Mouse (Mus musculus) ES-E14 (cell line): ENCODE results near the gene Add3. TPM values are rescaled to one million over a fixed set of nuclear protein-coding genes. Genes with fewer than 3 reads are reported as not detected.

Experiments
- DNase-seq: peaks from one replicate; pipeline ENCODE4 v3.0.0-alpha.2; 2013; ENCODE audit warnings: low read depth, low spot score
- H3K27ac ChIP-seq: 2 replicates; pipeline ENCODE4 v1.5.1; 2012; ENCODE audit warnings: low read depth, mild to moderate bottlenecking, low read length, moderate library complexity, mixed read lengths; ENCODE audit not compliant: poor library complexity, insufficient read depth, severe bottlenecking
- H3K36me3 ChIP-seq: 2 replicates; pipeline ENCODE4 v1.6.1; 2012; ENCODE audit warnings: mild to moderate bottlenecking, low read length, moderate library complexity, mixed read lengths; ENCODE audit not compliant: control insufficient read depth, poor library complexity, insufficient read depth, severe bottlenecking
- H3K4me1 ChIP-seq, 2 experiments: fragments of 150-350 bp in 1 of 2; sonication (generic) in 1 of 2; 2 replicates each; pipeline ENCODE4 v1.6.1; 2012; ENCODE audit warnings: low read length in 2 of 2, mild to moderate bottlenecking in 1 of 2, mixed read lengths in 1 of 2; ENCODE audit not compliant: control insufficient read depth in 2 of 2, insufficient read depth in 2 of 2, poor library complexity in 1 of 2
- H3K4me3 ChIP-seq, 2 experiments: fragments of 150-350 bp in 1 of 2; sonication (generic) in 1 of 2; 2 replicates each; pipeline ENCODE4 v1.5.1; 2012; ENCODE audit warnings: low read length in 2 of 2, low read depth in 1 of 2, mild to moderate bottlenecking in 1 of 2, mixed read lengths in 1 of 2; ENCODE audit not compliant: insufficient read depth in 1 of 2, poor library complexity in 1 of 2, severe bottlenecking in 1 of 2
- H3K9ac ChIP-seq: 2 replicates; pipeline ENCODE4 v1.6.1; 2012; ENCODE audit warnings: low read depth, mild to moderate bottlenecking, low read length, mixed read lengths; ENCODE audit not compliant: poor library complexity, insufficient read depth, severe bottlenecking
- H3K9me3 ChIP-seq: fragments of 150-350 bp; sonication (generic); 2 replicates; pipeline ENCODE4 v1.6.1; 2012; ENCODE audit warnings: low read depth, mild to moderate bottlenecking, low read length; ENCODE audit not compliant: control insufficient read depth, insufficient read depth
- CHD2 ChIP-seq: IDR thresholded peaks from 2 replicates; pipeline ENCODE4 v1.6.1; 2014; ENCODE audit warnings: mild to moderate bottlenecking, low read depth, low read length, inconsistent platforms
- HCFC1 ChIP-seq: IDR thresholded peaks from 2 replicates; pipeline ENCODE4 v1.6.1; 2012; ENCODE audit warnings: low read length, inconsistent platforms, borderline replicate concordance; ENCODE audit not compliant: insufficient read depth
- MAFK ChIP-seq: IDR thresholded peaks from 2 replicates; pipeline ENCODE4 v1.6.1; 2014; ENCODE audit warnings: mild to moderate bottlenecking, low read depth, low read length, inconsistent platforms; ENCODE audit not compliant: insufficient read depth
- ZC3H11A ChIP-seq: IDR thresholded peaks from 2 replicates; pipeline ENCODE4 v1.6.1; 2012; ENCODE audit warnings: low read depth, mild to moderate bottlenecking, inconsistent platforms, low read length, borderline replicate concordance
- ZNF384 ChIP-seq: IDR thresholded peaks from 2 replicates; pipeline ENCODE4 v1.6.1; 2012; ENCODE audit warnings: low read depth, low read length, inconsistent platforms
- in situ Hi-C, 2 experiments: fragments of 600-800 bp; cut with MboI; formaldehyde crosslinking; loops; one replicate each; pipeline ENCODE4 v1.15.1; 2025; ENCODE audit warnings: low sequenced_read_pairs in 2 of 2, inconsistent platforms in 1 of 2; ENCODE audit not compliant: unreplicated experiment in 2 of 2
- total RNA-seq: library from RNA; depleted of rRNA; stranded (reverse); fragments of 300-350 nt; gene quantifications from 2 replicates; pipeline ENCODE4 v1.2.3, GENCODE M21; 2012

Gene Add3
- total RNA-seq, 1 experiment, result 8.5 TPM

DNA sequence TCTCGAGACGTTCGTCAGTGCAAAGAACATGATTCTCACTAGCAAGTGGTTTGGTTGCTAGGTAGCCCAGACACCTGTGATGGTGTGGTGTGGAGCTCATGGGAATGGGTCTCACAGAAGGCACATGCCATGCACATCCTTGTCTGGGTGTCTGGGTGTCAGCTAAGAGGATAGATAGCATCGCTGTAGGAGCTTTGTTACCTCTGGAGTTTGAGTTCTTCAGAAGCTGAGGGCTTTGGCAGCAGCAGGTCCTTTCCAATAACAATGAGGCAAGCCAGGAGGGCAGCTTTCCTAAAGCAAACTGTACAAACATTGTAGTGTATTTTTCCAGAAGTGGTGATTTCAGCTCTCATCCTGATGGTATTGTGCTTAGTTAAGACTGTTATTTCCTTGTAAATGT lies 12.2 kb downstream of the Add3 start:
- H3K9ac ChIP-seq, result no peak overlapping the region
- TF ChIP-seq ZC3H11A, result no peak
- no peak for TF ChIP-seq CHD2
- no peaks in the 10 kb centered on the region for H3K9me3 ChIP-seq
- H3K4me1 ChIP-seq, result no peaks in the 10 kb centered on the region
- in situ Hi-C loops, result no loop called here
- no peak overlapping the region for H3K4me3 ChIP-seq
- no peak for DNase-seq
- no peak overlapping the region for H3K27ac ChIP-seq
- H3K36me3 ChIP-seq, result no peaks in the 10 kb centered on the region

DNA sequence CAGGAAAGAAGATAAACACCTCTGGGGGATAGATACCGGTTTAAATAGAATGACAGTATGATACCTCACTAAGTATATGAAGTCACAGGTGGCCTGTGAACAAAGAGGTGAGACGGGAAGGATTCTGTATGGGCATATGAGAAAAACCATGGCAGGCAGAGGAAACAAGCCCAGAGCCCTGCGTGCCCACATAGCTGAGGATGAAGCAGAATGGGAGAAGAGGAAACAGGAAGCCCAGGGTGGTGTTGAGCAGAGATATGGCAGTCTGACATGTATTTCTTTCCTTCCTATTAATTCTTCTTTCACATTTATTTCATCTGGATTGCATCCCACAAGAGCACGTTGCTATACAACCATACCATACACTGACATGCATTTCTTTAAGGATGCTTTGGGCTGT lies 12.9 kb downstream of the Add3 start:
- Histone ChIP-seq H3K9ac (no peak overlapping the region), H3K4me3 (no peak overlapping the region), H3K27ac (no peak overlapping the region), H3K9me3 (no peaks in the 10 kb centered on the region), H3K36me3 (no peaks in the 10 kb centered on the region), H3K4me1 (no peaks in the 10 kb centered on the region)
- TF ChIP-seq HCFC1, result no peak
- TF ChIP-seq ZNF384, result no peak
- TF ChIP-seq MAFK, result no peak
- TF ChIP-seq ZC3H11A, result no peak
- no peak for TF ChIP-seq CHD2
- no peak for DNase-seq
- in situ Hi-C loops, result no loop called here

DNA sequence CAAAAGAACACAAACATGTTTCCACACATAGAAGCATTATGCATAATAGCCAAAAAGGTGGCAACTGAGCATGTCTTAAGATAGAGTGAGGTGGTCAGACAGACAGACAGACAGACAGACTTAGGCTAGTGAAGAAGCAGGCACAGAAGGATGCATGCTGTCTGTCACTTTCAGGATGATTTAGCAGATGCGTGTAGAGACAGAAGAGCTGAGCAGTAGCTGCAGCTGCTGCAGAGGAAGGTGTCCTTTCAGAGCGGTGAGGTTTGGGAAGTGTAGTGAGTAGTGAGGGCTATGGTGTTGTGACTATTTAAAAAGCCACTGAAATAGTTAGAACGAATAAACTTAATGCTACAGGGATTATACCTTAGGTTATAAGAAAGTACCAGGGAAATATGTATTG lies 13.9 kb downstream of the Add3 start:
- Histone ChIP-seq H3K36me3 (no peaks in the 10 kb centered on the region), H3K9me3 (no peaks in the 10 kb centered on the region), H3K4me3 (no peak overlapping the region), H3K27ac (no peak overlapping the region), H3K4me1 (no peaks in the 10 kb centered on the region), H3K9ac (no peak overlapping the region)
- TF ChIP-seq MAFK, result no peak
- no peak for TF ChIP-seq ZC3H11A
- no peak for TF ChIP-seq ZNF384
- TF ChIP-seq HCFC1, result no peak
- no peak for TF ChIP-seq CHD2
- in situ Hi-C loops, result no loop called here
- DNase-seq, result no peak

- Histone ChIP-seq H3K27ac (no peak overlapping the region), H3K9me3 (no peaks in the 10 kb centered on the region), H3K4me1 (no peaks in the 10 kb centered on the region), H3K4me3 (no peak overlapping the region), H3K9ac (no peak overlapping the region), H3K36me3 (no peaks in the 10 kb centered on the region)
- DNase-seq, result no peak
- in situ Hi-C loops, result no loop called here
- TF ChIP-seq HCFC1 (no peak), CHD2 (no peak), MAFK (no peak)
Observed at GRCm38 (mm10) chr19:53156361-53156760, 16.1 kb downstream of the Add3 start.

GRCm38 (mm10) chr19:53157176-53157575 lies 16.9 kb downstream of the Add3 start:
- TF ChIP-seq MAFK (no peak), CHD2 (no peak), ZNF384 (no peak), ZC3H11A (no peak), HCFC1 (no peak)
- Histone ChIP-seq H3K4me1 (no peaks in the 10 kb centered on the region), H3K9ac (no peak overlapping the region), H3K27ac (no peak overlapping the region), H3K4me3 (no peak overlapping the region), H3K36me3 (no peaks in the 10 kb centered on the region), H3K9me3 (no peaks in the 10 kb centered on the region)
- in situ Hi-C loops, result no loop called here
- no peak for DNase-seq
